Mouse (Mus musculus) lung, postnatal 4 days (tissue): Measurements from ENCODE around the gene Fcrlb.

Experiments
- DNase-seq, 2 experiments: peaks; one replicate each; pipeline ENCODE4 v3.0.0; 2021

Gene Fcrlb

DNA sequence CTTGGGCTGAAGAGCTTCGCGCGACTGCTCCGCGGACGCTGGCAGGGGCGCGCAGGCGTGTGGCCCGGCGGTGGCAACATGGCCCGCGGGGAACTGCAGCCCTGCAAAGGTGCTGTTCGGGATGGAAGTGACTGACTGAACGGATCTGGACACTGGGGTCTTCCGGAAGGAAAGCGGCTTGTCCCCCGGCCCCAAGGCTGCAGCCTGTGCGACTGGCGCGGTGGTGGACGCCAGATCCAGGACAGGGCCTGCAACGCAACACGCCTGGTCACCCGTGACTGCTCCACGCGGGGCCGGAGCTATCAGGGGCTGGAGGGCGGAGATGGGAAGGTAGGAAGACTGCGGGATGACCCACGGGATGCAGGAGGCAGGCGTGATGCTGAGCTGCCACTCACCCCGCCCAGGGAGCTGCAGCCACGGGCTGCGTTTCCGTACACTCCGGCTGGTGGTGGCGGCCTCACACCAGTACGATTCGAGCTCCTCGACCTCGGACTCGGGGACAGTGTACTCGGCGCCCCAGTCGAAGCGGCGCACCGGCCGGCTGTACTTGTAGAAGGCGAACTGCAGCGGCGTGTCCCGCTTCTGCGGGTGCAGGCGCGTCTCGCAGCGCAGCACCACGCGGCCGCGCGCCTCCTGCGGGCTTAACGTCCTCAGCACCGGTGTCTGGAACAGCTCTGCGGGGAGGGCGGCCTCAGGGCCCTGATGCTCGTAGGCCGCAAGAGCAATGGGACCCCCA lies 5.1 kb downstream of the Fcrlb start:
- DNase-seq = peak; percentile 26 to 33

- DNase-seq = no peak
Observed at GRCm38 (mm10) chr1:170907111-170907455, 5.7 kb downstream of the Fcrlb start.

DNA sequence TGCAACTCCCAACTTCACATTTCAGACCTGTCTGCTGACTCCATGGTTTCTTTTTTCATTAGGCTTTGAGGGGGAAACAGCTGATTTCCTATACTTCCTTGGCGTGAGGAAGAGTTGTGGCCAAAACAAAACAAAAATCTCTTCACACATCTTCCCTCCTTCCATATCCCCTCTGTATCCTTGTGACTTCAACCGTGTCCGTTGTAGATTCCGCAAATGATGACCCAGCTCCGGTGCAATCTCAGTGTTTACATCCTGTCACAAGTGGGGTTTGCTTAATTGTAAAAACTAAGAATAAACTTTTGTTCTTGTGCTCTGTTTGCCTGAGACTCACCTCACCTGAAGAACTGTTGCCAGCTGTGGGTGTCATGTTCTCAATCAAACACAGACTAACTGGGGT lies 9.3 kb downstream of the Fcrlb start:
- no peak for DNase-seq

DNA sequence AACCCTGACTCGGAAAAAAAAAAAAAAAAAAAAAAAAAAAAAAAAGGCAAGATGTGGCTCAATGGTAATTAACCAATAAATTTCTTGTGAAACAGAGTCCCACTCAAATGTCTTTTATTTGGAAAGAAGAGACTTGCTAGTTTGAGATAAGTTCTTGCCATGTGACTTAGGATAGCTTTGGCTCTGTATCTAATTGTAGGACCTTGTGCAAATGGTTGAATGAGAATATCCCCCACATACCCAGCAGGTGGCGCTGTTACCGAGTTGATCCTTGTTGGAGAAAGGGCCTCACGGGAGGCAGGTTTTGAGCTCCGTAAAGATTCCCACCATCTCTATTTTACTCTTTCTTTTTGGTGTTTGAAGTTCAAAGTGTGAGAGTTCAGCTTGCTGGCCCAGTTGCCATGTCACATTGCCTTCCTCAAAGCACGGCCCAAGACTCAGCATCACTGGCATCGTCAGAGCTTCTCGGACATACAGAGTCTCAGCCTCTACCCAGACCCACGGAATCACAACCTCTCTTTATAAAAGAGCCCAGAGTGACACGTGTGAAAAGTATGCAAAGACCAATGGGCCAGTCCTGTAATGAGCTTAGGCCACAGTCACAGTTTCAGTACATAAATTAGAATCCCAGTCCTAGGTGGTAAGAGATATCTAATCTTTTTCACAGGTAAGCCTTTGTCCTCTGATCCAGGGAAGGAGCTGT lies 11.1 kb downstream of the Fcrlb start:
- peak; percentile 70 to 89 for DNase-seq

GRCm38 (mm10) chr1:170900799-170901467 lies 11.8 kb downstream of the Fcrlb start:
- DNase-seq = peak in 1 of 2 experiments; percentile 57

GRCm38 (mm10) chr1:170898413-170899075 lies 14.2 kb downstream of the Fcrlb start:
- peak in 1 of 2 experiments; percentile 24 for DNase-seq

GRCm38 (mm10) chr1:170896651-170897281 lies 16.0 kb downstream of the Fcrlb start:
- no peak for DNase-seq

- DNase-seq = no peak
Observed at GRCm38 (mm10) chr1:170894603-170895602, 17.8 kb downstream of the Fcrlb start.

DNA sequence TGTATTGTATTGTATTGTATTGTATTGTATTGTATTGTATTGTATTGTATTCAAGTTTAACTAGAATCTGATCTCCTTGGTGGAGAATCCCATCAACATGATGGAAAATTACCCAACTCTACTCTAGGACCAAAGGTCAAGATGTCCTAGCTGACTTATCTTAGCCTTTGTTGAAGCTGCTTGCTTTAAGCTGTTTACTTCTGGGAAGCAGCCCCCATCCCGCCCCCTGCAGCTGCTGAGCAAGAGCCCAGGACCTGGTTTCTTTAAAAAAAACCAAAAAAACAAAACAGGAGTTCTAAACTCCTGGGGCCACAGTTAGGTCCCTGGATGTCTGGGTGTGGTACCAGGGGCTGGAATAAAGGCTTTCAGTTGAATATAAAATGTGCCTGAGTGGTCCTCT lies 20.5 kb downstream of the Fcrlb start:
- no peak for DNase-seq

DNA sequence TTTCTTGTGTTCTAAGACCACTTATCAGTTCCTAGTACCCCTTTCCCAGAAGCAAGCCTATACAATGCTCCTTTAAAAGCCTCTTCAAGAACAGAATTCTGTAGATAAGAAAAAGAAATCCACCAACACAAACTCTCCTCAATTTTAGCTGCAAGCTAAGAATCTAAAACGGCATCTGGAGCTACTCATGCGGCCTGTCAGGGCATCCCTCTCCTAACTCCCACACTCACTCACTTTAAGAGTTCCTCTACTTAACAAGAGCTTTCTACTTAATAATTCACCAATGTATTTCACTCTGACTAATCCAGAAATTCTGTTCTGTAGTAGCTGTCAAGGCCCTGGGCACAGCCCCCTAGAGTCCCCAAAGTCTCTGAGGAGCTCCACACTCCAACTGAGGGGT lies 21.1 kb downstream of the Fcrlb start:
- no peak for DNase-seq

- DNase-seq = no peak
Observed at GRCm38 (mm10) chr1:170889310-170889709, 23.4 kb downstream of the Fcrlb start.

DNA sequence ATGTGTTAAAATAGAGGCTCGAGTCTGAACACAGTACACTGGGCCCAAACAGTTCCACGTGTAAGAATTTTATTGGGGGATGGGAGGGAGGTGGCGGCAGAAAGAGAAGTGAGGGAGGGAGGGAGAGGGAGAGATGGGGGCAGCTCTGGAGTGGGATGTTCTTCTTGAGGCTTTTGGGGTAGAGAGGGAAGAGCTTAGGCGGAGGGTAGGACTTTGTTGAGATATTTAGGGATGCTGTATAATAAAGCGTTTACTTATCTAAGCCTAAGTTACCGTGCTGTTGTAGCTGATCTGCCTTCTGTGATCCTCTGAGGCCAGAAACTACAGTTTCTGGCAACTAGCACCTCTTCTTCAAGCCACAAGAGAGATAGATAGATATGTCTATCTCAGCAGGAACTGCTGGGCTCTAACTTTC lies 26.7 kb downstream of the Fcrlb start:
- DNase-seq = no peak

DNA sequence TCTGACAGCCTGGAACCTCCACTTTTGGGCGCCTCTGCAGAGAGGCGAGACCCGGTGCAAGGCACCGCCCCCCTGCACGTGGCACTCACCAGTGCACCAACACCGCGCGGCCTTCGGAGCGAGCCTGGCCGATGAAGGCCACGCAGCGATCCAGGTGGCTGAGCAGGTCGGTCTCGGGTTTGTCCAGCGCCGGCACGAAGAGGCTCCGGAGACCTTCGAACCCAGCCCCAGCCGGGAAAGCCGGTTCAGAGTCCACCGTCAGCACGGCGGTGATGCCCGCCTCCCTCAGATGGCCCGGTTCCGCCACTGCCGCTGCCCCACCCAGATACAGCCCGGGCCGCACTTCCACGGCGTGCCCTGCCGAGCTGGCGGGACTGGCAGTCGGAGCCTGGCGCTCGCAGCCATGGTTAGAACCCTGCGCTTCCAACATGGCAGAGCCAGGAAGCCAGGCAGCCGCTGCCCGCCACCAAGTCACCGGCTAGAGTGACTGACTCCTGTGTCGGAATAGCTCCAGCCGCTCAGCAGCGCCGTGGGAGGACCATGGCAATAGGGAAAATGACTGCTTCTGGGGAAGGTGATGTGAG lies 27.7 kb downstream of the Fcrlb start, which contains the start of the genes Gm26620 and Dusp12:
TSS of gene Gm26620 (plus strand) at position 88 of the 584 bp plus-strand sequence.
TSS of gene Dusp12 (minus strand) at position 563 of the 584 bp plus-strand sequence.
- DNase-seq = peak; percentile 88 to 89

DNA sequence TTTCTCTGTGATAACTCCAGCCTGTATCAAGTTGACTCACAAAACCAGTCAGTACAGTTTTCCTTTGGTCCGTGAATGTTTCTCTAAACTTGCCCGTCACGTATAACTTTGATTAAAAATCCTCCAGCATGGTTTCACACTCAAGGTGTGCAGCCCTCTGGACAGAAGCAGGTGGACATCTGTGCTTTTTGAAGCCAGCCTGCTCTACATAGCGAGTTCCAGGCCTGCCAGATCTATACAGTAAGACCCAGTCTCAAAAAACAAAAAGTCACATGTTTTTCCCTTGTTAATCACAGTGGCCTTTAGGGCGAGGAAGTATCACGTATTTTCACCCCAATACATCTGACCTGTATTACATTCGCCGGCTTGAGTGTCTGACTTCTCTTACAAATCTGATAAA lies 28.4 kb downstream of the Fcrlb start:
- DNase-seq = no peak

- no peak for DNase-seq
Observed at GRCm38 (mm10) chr1:170882915-170883485, 29.7 kb downstream of the Fcrlb start.

DNA sequence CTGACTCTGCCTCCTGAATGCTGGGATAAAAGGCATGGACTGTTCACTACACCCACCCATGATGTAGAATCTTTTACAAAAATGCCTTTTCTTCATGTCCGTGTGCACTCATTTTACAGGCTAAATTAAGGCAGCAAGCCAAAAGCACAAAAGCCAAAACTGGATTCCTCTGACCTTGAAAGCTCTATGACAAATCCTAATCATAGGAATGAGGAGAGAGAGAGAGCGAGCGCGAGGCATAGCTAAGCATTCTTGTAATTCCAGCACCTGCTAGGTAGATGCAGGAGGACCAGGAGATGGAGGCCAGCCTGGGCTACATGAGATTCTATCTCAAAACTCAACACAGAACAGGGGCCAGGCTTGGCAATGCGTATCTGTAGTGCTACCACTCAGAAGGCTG lies 35.8 kb downstream of the Fcrlb start:
- DNase-seq = no peak

- DNase-seq = no peak
Observed at GRCm38 (mm10) chr1:170875676-170876075, 37.1 kb downstream of the Fcrlb start.

GRCm38 (mm10) chr1:170871961-170872360 lies 40.8 kb downstream of the Fcrlb start:
- DNase-seq = no peak

- DNase-seq = no peak
Observed at GRCm38 (mm10) chr1:170871402-170871801, 41.3 kb downstream of the Fcrlb start.

GRCm38 (mm10) chr1:170868905-170869283 lies 43.8 kb downstream of the Fcrlb start:
- DNase-seq = no peak
